Mouse (Mus musculus) gastrocnemius, postnatal 10 days (tissue): ENCODE results near the gene Sik2. TPM values are rescaled to one million over a fixed set of nuclear protein-coding genes. Genes with fewer than 3 reads are reported as not detected.

Experiments used
- total RNA-seq, 2 experiments: library from RNA; stranded (reverse); gene quantifications; 2 replicates each; pipeline ENCODE4 v1.2.3; 2021

Sik2 gene
- total RNA-seq, 2 experiments from 2014 or later = 15.4 to 16.6 TPM

Other genes starting within 250 kb of the Sik2 start
- gene Fdxacb1, start 240.8 kb downstream of the Sik2 start, total RNA-seq = 1 to 10 TPM; 4.0 to 4.9 TPM
- 10 to 100 TPM in 1 of 2 experiments, 1 to 10 TPM in 1; 8.2 to 13.4 TPM for gene Alg9, start 234.1 kb downstream of the Sik2 start, total RNA-seq
- 10 to 100 TPM; 11.4 to 12.6 TPM for gene 1110032A03Rik, start 233.6 kb downstream of the Sik2 start, total RNA-seq
- 10 to 100 TPM in 1 of 2 experiments, 1 to 10 TPM in 1; 7.0 to 10.3 TPM for gene Ppp2r1b, start 163.8 kb downstream of the Sik2 start, total RNA-seq
- not detected for gene Btg4, start 51.8 kb upstream of the Sik2 start, total RNA-seq
- 1 to 10 TPM; 2.4 to 2.9 TPM for gene Layn, start 68.0 kb upstream of the Sik2 start, total RNA-seq
- gene 4833427G06Rik, start 93.0 kb upstream of the Sik2 start, total RNA-seq = not detected
- not detected for gene Gm32742, start 156.4 kb upstream of the Sik2 start, total RNA-seq
- gene Pou2af1, start 204.6 kb upstream of the Sik2 start, total RNA-seq = 1 to 10 TPM in 1 of 2 experiments, under 1 TPM in 1; 0.21 to 1.4 TPM